Mouse (Mus musculus) hindbrain, embryonic 14.5 days (tissue): Measurements from ENCODE around the gene Glod4. TPM values are rescaled to one million over a fixed set of nuclear protein-coding genes. Genes with fewer than 3 reads are reported as not detected.

Experiments used
- ATAC-seq: fragments of 200-750 bp; cut with Nextera tagmentation; 2 replicates; pipeline ENCODE4 v1.8.0; 2017; ENCODE audit warnings: moderate number of reproducible peaks, mild to moderate bottlenecking, moderate TSS enrichment, moderate library complexity; ENCODE audit not compliant: low FRiP score
- DNase-seq: peaks from one replicate; pipeline ENCODE4 v3.0.0-alpha.2; 2015; ENCODE audit warnings: low spot score
- H3K27ac ChIP-seq: fragments of 300-500 bp; sonication (generic); 2 replicates; pipeline ENCODE4 v1.5.1; 2014; ENCODE audit warnings: mild to moderate bottlenecking, moderate library complexity
- H3K27me3 ChIP-seq: fragments of 300-500 bp; sonication (generic); 2 replicates; pipeline ENCODE4 v1.6.1; 2014; ENCODE audit warnings: mild to moderate bottlenecking, low read length, mixed read lengths; ENCODE audit not compliant: control insufficient read depth, insufficient read depth
- H3K36me3 ChIP-seq: fragments of 300-500 bp; sonication (generic); replicated peaks from 2 replicates; pipeline ENCODE4 v1.6.1; 2014; ENCODE audit not compliant: control insufficient read depth, insufficient read depth
- H3K4me1 ChIP-seq: fragments of 300-500 bp; sonication (generic); replicated peaks from 2 replicates; pipeline ENCODE4 v1.6.1; 2014; ENCODE audit warnings: antibody characterized with exemption, low read length, mixed read lengths; ENCODE audit not compliant: control insufficient read depth, insufficient read depth
- H3K4me2 ChIP-seq: fragments of 300-500 bp; sonication (generic); replicated peaks from 2 replicates; pipeline ENCODE4 v1.6.1; 2014; ENCODE audit warnings: mild to moderate bottlenecking, moderate library complexity
- H3K4me3 ChIP-seq: fragments of 300-500 bp; sonication (generic); replicated peaks from 2 replicates; pipeline ENCODE4 v1.5.1; 2014; ENCODE audit warnings: mild to moderate bottlenecking, low read length
- H3K9ac ChIP-seq: fragments of 300-500 bp; sonication (generic); 2 replicates; pipeline ENCODE4 v1.6.1; 2014
- H3K9me3 ChIP-seq: fragments of 300-500 bp; sonication (generic); 2 replicates; pipeline ENCODE4 v1.6.1; 2016; ENCODE audit warnings: low read length; ENCODE audit not compliant: control insufficient read depth
- WGBS: fragments of 180-500 bp; shearing (Covaris S2); extraction: QIAGEN DNeasy Blood & Tissue Kit; methylation state at CpG from one replicate; pipeline ENCODE4 v1.1.7; 2014; 5-methylcytosine and 5-hydroxymethylcytosine counted together
- polyA plus RNA-seq: library from polyadenylated mRNA; unstranded; fragments of >200 nt; fragmentation: Nextera tagmentation; extraction: Ambion mirVana; gene quantifications from 2 replicates; pipeline ENCODE4 v1.2.1, GENCODE M21; 2014

The Glod4 gene
- polyA plus RNA-seq, 1 experiment from 2014 or later, result 127 TPM

GRCm38 (mm10) chr11:76146187-76147010 lies 97.1 kb downstream of the Glod4 start:
- DNase-seq (no peak), ATAC-seq (no peak)
- peaks cover 12% of the 10 kb centered on the region for H3K4me1 ChIP-seq
- H3K27ac ChIP-seq, result no peak overlapping the region
- H3K9me3 ChIP-seq, result no peaks in the 10 kb centered on the region
- peaks cover 12% of the 10 kb centered on the region for H3K36me3 ChIP-seq
- H3K4me2 ChIP-seq, result no peak overlapping the region
- H3K27me3 ChIP-seq, result no peaks in the 10 kb centered on the region
- H3K9ac ChIP-seq, result no peak overlapping the region
- no peak overlapping the region for H3K4me3 ChIP-seq
- 90% methylated on average over 8 of the region's 8 CpGs for WGBS

DNA sequence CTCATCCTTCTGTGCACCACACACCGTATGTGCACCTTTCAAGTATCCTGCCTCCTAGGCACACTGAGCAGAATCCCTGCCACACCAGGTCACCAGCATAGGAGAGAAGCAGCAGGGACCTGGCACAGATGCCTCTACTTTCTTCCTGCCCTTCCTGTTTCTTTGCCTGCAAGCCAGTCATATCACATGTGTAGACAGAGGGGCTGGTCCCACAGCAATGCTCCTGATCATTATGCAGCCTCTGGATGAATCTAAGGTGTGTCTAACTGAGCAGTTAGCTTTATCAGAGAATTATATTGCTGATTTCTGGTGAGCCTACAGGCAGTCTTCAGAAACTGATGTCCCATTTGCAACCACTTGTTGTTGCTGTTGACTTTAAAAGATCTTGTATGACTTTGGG lies 98.4 kb downstream of the Glod4 start:
- H3K4me2 ChIP-seq, result no peak overlapping the region
- H3K4me1 ChIP-seq, result peaks cover 12% of the 10 kb centered on the region
- H3K9me3 ChIP-seq, result no peaks in the 10 kb centered on the region
- DNase-seq (no peak), ATAC-seq (no peak)
- WGBS, result 96% methylated on average over 1 of the region's 1 CpGs
- no peaks in the 10 kb centered on the region for H3K27me3 ChIP-seq
- peaks cover 16% of the 10 kb centered on the region for H3K36me3 ChIP-seq
- no peak overlapping the region for H3K4me3 ChIP-seq
- H3K9ac ChIP-seq, result no peak overlapping the region
- no peak overlapping the region for H3K27ac ChIP-seq

DNA sequence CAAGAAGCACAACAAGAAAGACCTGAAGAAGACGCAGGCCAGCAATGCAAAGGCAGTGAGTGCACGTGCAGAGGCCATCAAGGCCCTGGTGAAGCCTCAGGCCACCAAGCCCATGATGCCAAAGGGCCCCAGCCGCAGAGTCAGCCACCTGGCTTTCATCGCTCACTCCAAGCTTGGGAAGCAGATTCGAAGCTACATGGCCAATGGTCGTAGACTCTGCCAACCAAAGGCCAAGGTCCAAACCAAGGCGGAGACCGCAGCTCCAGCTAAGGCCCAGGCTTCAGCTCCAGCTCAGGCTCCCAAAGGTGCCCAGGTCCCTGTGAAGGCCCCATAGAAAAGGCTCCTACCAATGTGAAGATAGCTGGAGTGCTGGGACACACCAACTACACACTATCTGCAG lies 99.1 kb downstream of the Glod4 start:
- Histone ChIP-seq H3K36me3 (peaks cover 16% of the 10 kb centered on the region), H3K4me1 (peaks cover 12% of the 10 kb centered on the region), H3K9me3 (no peaks in the 10 kb centered on the region), H3K27me3 (no peaks in the 10 kb centered on the region), H3K9ac (no peak overlapping the region), H3K4me3 (no peak overlapping the region), H3K4me2 (no peak overlapping the region), H3K27ac (no peak overlapping the region)
- WGBS, result 96% methylated on average over 8 of the region's 8 CpGs
- no peak for ATAC-seq
- DNase-seq, result no peak

GRCm38 (mm10) chr11:76137996-76138395 lies 105.5 kb downstream of the Glod4 start:
- Histone ChIP-seq H3K4me2 (no peak overlapping the region), H3K4me3 (no peak overlapping the region), H3K27me3 (no peaks in the 10 kb centered on the region), H3K27ac (no peak overlapping the region), H3K9ac (no peak overlapping the region), H3K4me1 (no peaks in the 10 kb centered on the region), H3K9me3 (no peaks in the 10 kb centered on the region), H3K36me3 (peaks cover 63% of the 10 kb centered on the region)
- DNase-seq, result no peak
- ATAC-seq, result no peak
- WGBS, result 92% methylated on average over 3 of the region's 3 CpGs

GRCm38 (mm10) chr11:76135641-76136437 lies 107.7 kb downstream of the Glod4 start:
- peaks cover 70% of the 10 kb centered on the region for H3K36me3 ChIP-seq
- ATAC-seq (no peak), DNase-seq (no peak)
- no peak overlapping the region for H3K4me3 ChIP-seq
- H3K27ac ChIP-seq, result no peak overlapping the region
- no peaks in the 10 kb centered on the region for H3K9me3 ChIP-seq
- H3K4me1 ChIP-seq, result no peaks in the 10 kb centered on the region
- H3K27me3 ChIP-seq, result no peaks in the 10 kb centered on the region
- H3K4me2 ChIP-seq, result no peak overlapping the region
- H3K9ac ChIP-seq, result no peak overlapping the region
- WGBS, result 88% methylated on average over 7 of the region's 7 CpGs

DNA sequence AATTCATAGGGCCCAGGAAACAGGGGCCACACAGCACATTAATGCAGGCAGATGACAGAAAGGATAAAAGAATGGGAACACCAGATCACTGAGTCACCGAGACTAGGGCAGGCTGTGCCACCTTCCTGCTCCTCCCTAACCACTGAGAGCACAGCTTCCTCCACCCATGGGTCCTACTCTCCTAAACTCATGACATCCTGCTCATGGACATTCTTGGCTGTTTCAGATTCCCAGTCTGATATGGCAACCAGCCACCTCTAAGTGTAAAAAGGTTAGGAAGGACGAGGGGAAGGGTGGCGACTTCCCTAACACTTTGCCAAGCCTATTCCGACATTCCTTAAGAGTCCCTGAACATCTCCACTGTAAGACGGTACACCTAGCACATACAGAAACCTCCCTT lies 112.7 kb downstream of the Glod4 start:
- ATAC-seq, result no peak
- WGBS, result 83% methylated on average over 5 of the region's 5 CpGs
- peaks cover 56% of the 10 kb centered on the region for H3K36me3 ChIP-seq

GRCm38 (mm10) chr11:76125386-76125785 lies 118.1 kb downstream of the Glod4 start:
- Histone ChIP-seq H3K9me3 (no peaks in the 10 kb centered on the region), H3K27ac (no peak overlapping the region), H3K4me1 (no peaks in the 10 kb centered on the region), H3K36me3 (peaks cover 53% of the 10 kb centered on the region), H3K9ac (no peak overlapping the region), H3K4me3 (no peak overlapping the region), H3K27me3 (no peaks in the 10 kb centered on the region), H3K4me2 (no peak overlapping the region)
- 90% methylated on average over 8 of the region's 8 CpGs for WGBS
- DNase-seq (no peak), ATAC-seq (no peak)

More for the DNA sequence above, 112.7 kb downstream of the Glod4 start:
- Histone ChIP-seq H3K4me1 (no peaks in the 10 kb centered on the region), H3K9me3 (no peaks in the 10 kb centered on the region), H3K4me2 (no peak overlapping the region), H3K4me3 (no peak overlapping the region), H3K27ac (no peak overlapping the region), H3K27me3 (no peaks in the 10 kb centered on the region), H3K9ac (no peak overlapping the region)
- DNase-seq, result no peak

DNA sequence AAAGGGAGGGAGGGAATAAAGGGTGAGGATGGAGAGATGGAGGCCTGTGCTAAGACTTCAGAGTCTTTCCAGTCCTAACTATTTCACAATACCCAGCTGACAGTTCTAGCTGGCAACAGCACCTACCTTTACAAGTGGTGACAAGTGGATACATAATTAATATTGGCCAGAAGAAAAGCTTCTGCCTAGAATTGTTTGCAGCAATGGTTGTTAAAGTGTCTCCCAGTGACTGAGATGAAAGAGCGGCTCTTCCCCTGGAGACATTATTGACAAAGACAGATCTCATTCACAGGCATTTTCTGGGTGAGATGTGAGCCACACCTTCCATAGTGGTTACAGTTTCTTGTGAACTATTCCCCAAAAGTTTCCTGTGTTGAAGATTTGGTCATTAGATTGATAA lies 120.0 kb downstream of the Glod4 start:
- no peak for ATAC-seq
- Histone ChIP-seq H3K4me2 (no peak overlapping the region), H3K9ac (no peak overlapping the region), H3K4me1 (no peaks in the 10 kb centered on the region), H3K9me3 (no peaks in the 10 kb centered on the region), H3K27ac (no peak overlapping the region), H3K36me3 (peaks cover 51% of the 10 kb centered on the region), H3K27me3 (no peaks in the 10 kb centered on the region), H3K4me3 (no peak overlapping the region)
- WGBS, result 88% methylated on average over 1 of the region's 1 CpGs
- DNase-seq, result no peak

GRCm38 (mm10) chr11:76122571-76122970 lies 121.0 kb downstream of the Glod4 start:
- DNase-seq (no peak), ATAC-seq (no peak)
- Histone ChIP-seq H3K9me3 (no peaks in the 10 kb centered on the region), H3K4me3 (no peak overlapping the region), H3K4me1 (no peaks in the 10 kb centered on the region), H3K4me2 (no peak overlapping the region), H3K9ac (no peak overlapping the region), H3K27me3 (no peaks in the 10 kb centered on the region), H3K27ac (no peak overlapping the region), H3K36me3 (peaks cover 60% of the 10 kb centered on the region)
- WGBS, result 94% methylated on average over 2 of the region's 2 CpGs
